Mouse (Mus musculus) ES-CJ7 (cell line): ENCODE results near the gene Zfp808.
"Not testable (repeated sequence)": the region's sequence is repeated elsewhere in the genome, so short reads cannot be mapped to it uniquely, and the experiment has no call there.

Source experiments
- DNase-seq: peaks from one replicate; pipeline ENCODE4 v3.0.0; 2011; ENCODE audit warnings: low read depth, low spot score

The Zfp808 gene

GRCm38 (mm10) chr13:62129432-62130171 is at the start of gene Zfp808:
Gene Zfp808, plus strand, starts transcription at chr13:62129886.
- DNase-seq = peak; percentile 82

- DNase-seq = peak; percentile 1
Measured at GRCm38 (mm10) chr13:62098786-62099185, 30.9 kb upstream of the Zfp808 start.

DNA sequence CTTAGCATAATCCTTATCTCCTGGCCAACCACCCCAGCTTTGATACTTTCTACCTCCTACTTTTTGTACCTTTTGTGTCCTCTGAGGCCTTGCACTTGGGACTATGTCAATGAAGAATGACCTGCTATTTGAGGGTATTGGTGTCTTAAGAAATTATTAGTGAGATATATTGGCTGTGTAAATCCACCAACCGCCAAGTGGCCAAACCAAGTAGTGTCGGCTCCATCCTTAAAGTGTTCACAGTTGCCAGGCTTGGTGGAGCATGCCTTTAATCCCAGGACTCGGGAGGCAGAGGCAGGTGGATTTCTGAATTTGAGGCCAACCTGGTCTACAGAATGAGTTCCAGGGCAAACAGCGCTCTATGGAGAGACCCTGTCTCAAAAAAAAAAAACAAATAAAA is 30.2 kb upstream of the Zfp808 start:
- peak; percentile 17 for DNase-seq

DNA sequence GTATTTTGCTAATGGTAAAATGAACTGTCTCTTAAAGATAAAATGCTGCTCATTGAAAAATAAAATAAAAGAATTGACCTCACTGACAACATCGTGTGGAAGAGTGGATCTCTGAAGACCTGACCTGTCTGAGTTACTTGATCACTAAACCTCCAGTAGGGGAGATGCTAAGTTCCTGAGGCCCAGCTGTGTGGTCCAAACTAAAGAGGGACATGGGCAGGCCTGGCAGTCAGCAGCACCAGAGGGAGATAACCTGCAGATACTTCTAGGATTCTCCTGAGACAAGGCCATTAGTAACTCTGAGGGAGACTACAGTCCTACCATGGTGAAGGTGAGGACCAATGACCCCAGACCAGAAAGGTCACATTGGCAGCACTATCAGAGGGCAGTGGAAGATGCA is 27.3 kb upstream of the Zfp808 start:
- DNase-seq = not testable (repeated sequence)

DNA sequence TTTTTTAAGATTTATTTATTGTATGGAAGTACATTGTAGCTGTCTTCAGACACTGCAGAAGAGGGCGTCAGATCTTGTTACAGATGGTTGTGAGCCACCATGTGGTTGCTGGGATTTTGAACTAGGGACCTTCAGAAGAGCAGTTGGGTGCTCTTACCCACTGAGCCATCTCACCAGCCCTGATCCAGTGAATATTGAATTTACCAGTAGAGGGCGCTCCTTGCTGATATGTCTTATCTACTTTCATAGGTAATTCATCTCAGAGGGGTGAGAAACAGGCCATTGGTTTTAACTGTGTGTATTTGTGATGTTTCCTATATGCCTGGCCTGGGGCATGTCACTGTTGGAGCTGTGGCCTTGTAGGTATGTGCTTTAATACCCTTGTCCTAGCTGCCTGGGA is 13.8 kb upstream of the Zfp808 start:
- peak; percentile 92 for DNase-seq

- peak; percentile 42 for DNase-seq
Measured at GRCm38 (mm10) chr13:62121578-62121977, 8.1 kb upstream of the Zfp808 start.

GRCm38 (mm10) chr13:62181835-62182755 is 52.4 kb downstream of the Zfp808 start:
- DNase-seq = peak; percentile 99

- DNase-seq = peak; percentile 49
Measured at GRCm38 (mm10) chr13:62245264-62245663, 115.6 kb downstream of the Zfp808 start.

DNA sequence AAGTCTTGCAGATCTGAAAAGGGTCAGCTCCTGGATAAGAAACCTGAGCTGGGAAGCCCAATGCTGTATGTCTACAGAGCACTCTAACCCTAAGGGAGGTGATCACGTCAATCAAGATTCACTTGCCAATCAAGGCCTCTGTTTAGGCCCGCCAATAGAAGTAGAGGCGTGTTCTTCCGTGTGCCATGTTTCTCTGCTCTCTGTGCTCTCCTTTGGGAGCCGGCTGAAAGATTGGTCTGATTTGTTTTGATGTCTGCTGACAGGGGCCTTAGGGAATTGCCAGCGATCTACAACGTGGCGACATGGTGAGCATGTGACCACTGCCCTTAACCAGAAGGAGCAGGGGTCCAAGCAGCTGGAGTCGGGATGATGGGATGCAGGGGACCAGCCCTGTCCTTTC is 125.5 kb downstream of the Zfp808 start:
- peak; percentile 58 for DNase-seq

- DNase-seq = peak; percentile 81
Measured at GRCm38 (mm10) chr13:62263392-62263791, 133.7 kb downstream of the Zfp808 start.
